Mouse (Mus musculus) NIH3T3 (cell line): ENCODE results near the gene Lrrc8c.
A peak's percentile ranks its signal among the peaks of the same experiment; 100 is the strongest.

ENCODE experiments used
- DNase-seq: peaks from one replicate; pipeline ENCODE4 v3.0.0-alpha.2; 2012; ENCODE audit warnings: low read depth

The Lrrc8c gene

GRCm38 (mm10) chr5:105557346-105557745 is 38.2 kb downstream of the Lrrc8c start:
- DNase-seq: no peak

GRCm38 (mm10) chr5:105557777-105558240 is 38.6 kb downstream of the Lrrc8c start:
- no peak for DNase-seq

- DNase-seq: no peak
These were observed 39.3 kb downstream of the Lrrc8c start for GRCm38 (mm10) chr5:105558517-105558916.

GRCm38 (mm10) chr5:105561926-105562325 is 42.7 kb downstream of the Lrrc8c start:
- DNase-seq: peak; percentile 44

GRCm38 (mm10) chr5:105564761-105565160 is 45.6 kb downstream of the Lrrc8c start:
- DNase-seq: no peak

- no peak for DNase-seq
These were observed 46.6 kb downstream of the Lrrc8c start for GRCm38 (mm10) chr5:105565824-105566223.

- no peak for DNase-seq
These were observed 47.7 kb downstream of the Lrrc8c start for GRCm38 (mm10) chr5:105566852-105567412.

GRCm38 (mm10) chr5:105568043-105568747 is 49.0 kb downstream of the Lrrc8c start:
- DNase-seq: no peak

- DNase-seq: peak; percentile 14
These were observed 50.0 kb downstream of the Lrrc8c start for GRCm38 (mm10) chr5:105569168-105569567.

GRCm38 (mm10) chr5:105572160-105572692 is 53.0 kb downstream of the Lrrc8c start:
- no peak for DNase-seq

- peak; percentile 70 for DNase-seq
These were observed 53.7 kb downstream of the Lrrc8c start for GRCm38 (mm10) chr5:105572876-105573275.

GRCm38 (mm10) chr5:105574835-105575234 is 55.6 kb downstream of the Lrrc8c start:
- no peak for DNase-seq

- DNase-seq: no peak
These were observed 56.7 kb downstream of the Lrrc8c start for GRCm38 (mm10) chr5:105575839-105576238.

- no peak for DNase-seq
These were observed 61.7 kb downstream of the Lrrc8c start for GRCm38 (mm10) chr5:105580909-105581308.

GRCm38 (mm10) chr5:105585929-105586328 is 66.7 kb downstream of the Lrrc8c start:
- DNase-seq: peak; percentile 35

- no peak for DNase-seq
These were observed 67.5 kb downstream of the Lrrc8c start for GRCm38 (mm10) chr5:105586655-105587054.

GRCm38 (mm10) chr5:105587471-105587870 is 68.3 kb downstream of the Lrrc8c start:
- DNase-seq: no peak

- no peak for DNase-seq
These were observed 69.5 kb downstream of the Lrrc8c start for GRCm38 (mm10) chr5:105588683-105589082.

- no peak for DNase-seq
These were observed 69.9 kb downstream of the Lrrc8c start for GRCm38 (mm10) chr5:105589119-105589518.

- no peak for DNase-seq
These were observed 73.2 kb downstream of the Lrrc8c start for GRCm38 (mm10) chr5:105592396-105592795.

- DNase-seq: no peak
These were observed 74.4 kb downstream of the Lrrc8c start for GRCm38 (mm10) chr5:105593630-105594029.

- DNase-seq: no peak
These were observed 79.7 kb downstream of the Lrrc8c start for GRCm38 (mm10) chr5:105598866-105599265.

- DNase-seq: no peak
These were observed 80.1 kb downstream of the Lrrc8c start for GRCm38 (mm10) chr5:105599315-105599714.
